Mouse (Mus musculus) heart, postnatal 0 days (tissue): Measurements from ENCODE around the gene Methig1.
"Not testable (repeated sequence)": the region's sequence is repeated elsewhere in the genome, so short reads cannot be mapped to it uniquely, and the experiment has no call there.

Source experiments
- CTCF ChIP-seq: IDR thresholded peaks from 2 replicates; pipeline ENCODE4 v1.5.1; 2016; ENCODE audit warnings: antibody characterized with exemption, control low read depth, low read depth
- EP300 ChIP-seq: IDR thresholded peaks from 2 replicates; pipeline ENCODE4 v1.6.1; 2016; ENCODE audit warnings: antibody characterized with exemption, low read depth

DNA sequence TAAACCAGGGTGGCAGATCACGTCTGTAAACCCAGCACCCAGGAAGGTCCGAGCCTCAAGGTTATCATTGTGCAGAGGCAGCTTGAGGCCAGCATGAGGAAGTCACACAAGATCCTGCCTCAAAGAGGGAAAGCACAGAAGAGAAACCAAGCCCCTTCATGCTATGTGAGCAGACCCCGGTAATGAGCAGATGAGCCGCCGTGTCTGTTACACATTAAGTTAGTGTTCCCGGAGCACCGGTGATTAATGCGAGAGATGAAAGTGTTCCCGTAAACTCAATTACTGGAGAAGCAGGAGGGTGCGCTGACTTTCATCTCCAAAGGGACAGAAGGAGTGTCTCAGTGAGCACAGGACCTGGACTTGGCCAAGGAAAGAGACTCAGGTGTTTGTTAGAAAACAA lies 23.6 kb upstream of the Methig1 start:
- not testable (repeated sequence) for TF ChIP-seq CTCF, EP300
